Mouse (Mus musculus) midbrain, embryonic 12.5 days (tissue): ENCODE results near the gene Gmcl1. TPM values are rescaled to one million over a fixed set of nuclear protein-coding genes. Genes with fewer than 3 reads are reported as not detected.

ENCODE experiments used
- ATAC-seq: fragments of 200-750 bp; cut with Nextera tagmentation; 2 replicates; pipeline ENCODE4 v1.8.0; 2017; ENCODE audit warnings: low read depth, moderate TSS enrichment, moderate library complexity; ENCODE audit not compliant: low FRiP score
- H3K27ac ChIP-seq: fragments of 300-500 bp; sonication (generic); replicated peaks from 2 replicates; pipeline ENCODE4 v1.5.1; 2016; ENCODE audit warnings: mild to moderate bottlenecking
- H3K27me3 ChIP-seq: fragments of 300-500 bp; sonication (generic); 2 replicates; pipeline ENCODE4 v1.6.1; 2016; ENCODE audit warnings: mild to moderate bottlenecking
- H3K36me3 ChIP-seq: fragments of 300-500 bp; sonication (generic); 2 replicates; pipeline ENCODE4 v1.6.1; 2016
- H3K4me1 ChIP-seq: fragments of 300-500 bp; sonication (generic); 2 replicates; pipeline ENCODE4 v1.6.1; 2016
- H3K4me2 ChIP-seq: fragments of 300-500 bp; sonication (generic); replicated peaks from 2 replicates; pipeline ENCODE4 v1.6.1; 2016; ENCODE audit warnings: mild to moderate bottlenecking, moderate library complexity
- H3K4me3 ChIP-seq: fragments of 300-500 bp; sonication (generic); 2 replicates; pipeline ENCODE4 v1.5.1; 2016; ENCODE audit warnings: mild to moderate bottlenecking
- H3K9ac ChIP-seq: fragments of 300-500 bp; sonication (generic); replicated peaks from 2 replicates; pipeline ENCODE4 v1.6.1; 2016; ENCODE audit warnings: mild to moderate bottlenecking, moderate library complexity
- H3K9me3 ChIP-seq: fragments of 300-500 bp; sonication (generic); 2 replicates; pipeline ENCODE4 v1.6.1; 2016; ENCODE audit warnings: mild to moderate bottlenecking
- WGBS: fragments of 180-500 bp; shearing (Covaris S2); methylation state at CpG from one replicate; pipeline ENCODE4 v1.1.7; 2016; 5-methylcytosine and 5-hydroxymethylcytosine counted together
- polyA plus RNA-seq: library from polyadenylated mRNA; unstranded; fragments of >200 nt; fragmentation: Nextera tagmentation; extraction: Ambion mirVana; gene quantifications from 2 replicates; pipeline ENCODE4 v1.2.1, GENCODE M21; 2016

The Gmcl1 gene
- polyA plus RNA-seq, 1 experiment from 2014 or later = 50.8 TPM

GRCm38 (mm10) chr6:86678341-86678740, 54.8 kb downstream of the Gmcl1 start:
- 85% methylated on average over 6 of the region's 6 CpGs for WGBS

GRCm38 (mm10) chr6:86670873-86671272, 62.3 kb downstream of the Gmcl1 start:
- Histone ChIP-seq H3K9me3 (no peaks in the 10 kb centered on the region), H3K4me2 (no peak overlapping the region), H3K9ac (no peak overlapping the region), H3K4me3 (no peak overlapping the region), H3K36me3 (peaks cover 35% of the 10 kb centered on the region), H3K27ac (peak overlapping the region; percentile 36; the same call in 1 of the 2 replicates), H3K4me1 (peaks cover 24% of the 10 kb centered on the region), H3K27me3 (no peaks in the 10 kb centered on the region)
- ATAC-seq = no peak
- WGBS = 16% methylated on average over 2 of the region's 2 CpGs

More at GRCm38 (mm10) chr6:86678341-86678740, 54.8 kb downstream of the Gmcl1 start:
- no peak overlapping the region for H3K9ac ChIP-seq
- ATAC-seq = no peak
- no peak overlapping the region for H3K27ac ChIP-seq
- H3K27me3 ChIP-seq = no peaks in the 10 kb centered on the region
- no peak overlapping the region for H3K4me3 ChIP-seq
- no peaks in the 10 kb centered on the region for H3K9me3 ChIP-seq
- H3K4me2 ChIP-seq = no peak overlapping the region
- H3K4me1 ChIP-seq = peaks cover 5% of the 10 kb centered on the region
- H3K36me3 ChIP-seq = peaks cover 86% of the 10 kb centered on the region

GRCm38 (mm10) chr6:86669240-86669727, 63.9 kb downstream of the Gmcl1 start:
- under 1% methylated on average over 24 of the region's 37 CpGs for WGBS
- H3K27ac ChIP-seq = peak overlapping the region; percentile 60
- H3K27me3 ChIP-seq = no peaks in the 10 kb centered on the region

GRCm38 (mm10) chr6:86668580-86669239, 64.5 kb downstream of the Gmcl1 start, which contains the start of gene Mxd1:
Gene Mxd1, minus strand, starts transcription at chr6:86669161.
- Histone ChIP-seq H3K4me3 (peak within 1 kb of the TSS; percentile 95), H3K36me3 (peaks cover 20% of the 10 kb centered on the region), H3K9me3 (no peaks in the 10 kb centered on the region), H3K4me2 (peak within 1 kb of the TSS; percentile 95), H3K27ac (peak within 1 kb of the TSS; percentile 76), H3K9ac (peak within 1 kb of the TSS; percentile 86), H3K4me1 (peaks cover 24% of the 10 kb centered on the region), H3K27me3 (no peaks in the 10 kb centered on the region)
- ATAC-seq = no peak
- under 1% methylated on average over 63 of the region's 76 CpGs for WGBS

More at GRCm38 (mm10) chr6:86669240-86669727, 63.9 kb downstream of the Gmcl1 start:
- H3K9ac ChIP-seq = 0 out of 2 replicates have a peak overlapping the region, but pooled peaks have one; percentile 37
- peak overlapping the region; percentile 77 for H3K4me2 ChIP-seq
- peak; percentile 100 for ATAC-seq
- H3K9me3 ChIP-seq = no peaks in the 10 kb centered on the region
- H3K36me3 ChIP-seq = peaks cover 23% of the 10 kb centered on the region
- peaks cover 24% of the 10 kb centered on the region for H3K4me1 ChIP-seq
- H3K4me3 ChIP-seq = peak overlapping the region; percentile 95

GRCm38 (mm10) chr6:86667061-86667460, 66.1 kb downstream of the Gmcl1 start:
- 90% methylated on average over 10 of the region's 10 CpGs for WGBS
- Histone ChIP-seq H3K9me3 (no peaks in the 10 kb centered on the region), H3K4me3 (no peak overlapping the region), H3K4me1 (peaks cover 24% of the 10 kb centered on the region), H3K27me3 (no peaks in the 10 kb centered on the region), H3K36me3 (peaks cover 16% of the 10 kb centered on the region), H3K9ac (0 out of 2 replicates have a peak overlapping the region, but pooled peaks have one; percentile 15), H3K4me2 (peak overlapping the region; percentile 95; the same call in 1 of the 2 replicates), H3K27ac (no peak overlapping the region)
- ATAC-seq = no peak

GRCm38 (mm10) chr6:86665560-86666307, 67.4 kb downstream of the Gmcl1 start:
- H3K27me3 ChIP-seq = no peaks in the 10 kb centered on the region
- H3K9ac ChIP-seq = no peak overlapping the region
- H3K4me2 ChIP-seq = no peak overlapping the region
- no peak overlapping the region for H3K27ac ChIP-seq
- no peaks in the 10 kb centered on the region for H3K9me3 ChIP-seq
- ATAC-seq = no peak
- no peak overlapping the region for H3K4me3 ChIP-seq
- H3K4me1 ChIP-seq = peaks cover 24% of the 10 kb centered on the region
- WGBS = 89% methylated on average over 17 of the region's 17 CpGs
- peaks cover 23% of the 10 kb centered on the region for H3K36me3 ChIP-seq

GRCm38 (mm10) chr6:86665076-86665475, 68.1 kb downstream of the Gmcl1 start:
- Histone ChIP-seq H3K9ac (no peak overlapping the region), H3K4me1 (peaks cover 24% of the 10 kb centered on the region), H3K27ac (no peak overlapping the region), H3K27me3 (no peaks in the 10 kb centered on the region), H3K9me3 (no peaks in the 10 kb centered on the region), H3K36me3 (peaks cover 26% of the 10 kb centered on the region), H3K4me2 (no peak overlapping the region), H3K4me3 (no peak overlapping the region)
- ATAC-seq = no peak
- 87% methylated on average over 5 of the region's 5 CpGs for WGBS

GRCm38 (mm10) chr6:86660161-86660877, 72.9 kb downstream of the Gmcl1 start:
- H3K9me3 ChIP-seq = no peaks in the 10 kb centered on the region
- no peaks in the 10 kb centered on the region for H3K27me3 ChIP-seq
- no peaks in the 10 kb centered on the region for H3K4me1 ChIP-seq
- no peak for ATAC-seq
- no peak overlapping the region for H3K27ac ChIP-seq
- WGBS = 80% methylated on average over 9 of the region's 9 CpGs
- H3K4me3 ChIP-seq = no peak overlapping the region
- H3K36me3 ChIP-seq = peaks cover 42% of the 10 kb centered on the region
- no peak overlapping the region for H3K9ac ChIP-seq
- H3K4me2 ChIP-seq = no peak overlapping the region

GRCm38 (mm10) chr6:86658501-86658900, 74.7 kb downstream of the Gmcl1 start:
- Histone ChIP-seq H3K4me2 (no peak overlapping the region), H3K27ac (no peak overlapping the region), H3K9me3 (no peaks in the 10 kb centered on the region), H3K9ac (no peak overlapping the region), H3K4me1 (no peaks in the 10 kb centered on the region), H3K4me3 (no peak overlapping the region), H3K27me3 (no peaks in the 10 kb centered on the region), H3K36me3 (peaks cover 45% of the 10 kb centered on the region)
- ATAC-seq = no peak
- 85% methylated on average over 3 of the region's 3 CpGs for WGBS

- no peak overlapping the region for H3K4me3 ChIP-seq
- H3K4me1 ChIP-seq = no peaks in the 10 kb centered on the region
- peaks cover 60% of the 10 kb centered on the region for H3K36me3 ChIP-seq
- 78% methylated on average over 9 of the region's 9 CpGs for WGBS
- no peak overlapping the region for H3K27ac ChIP-seq
- no peak for ATAC-seq
- no peaks in the 10 kb centered on the region for H3K27me3 ChIP-seq
- no peak overlapping the region for H3K9ac ChIP-seq
- H3K9me3 ChIP-seq = no peaks in the 10 kb centered on the region
- H3K4me2 ChIP-seq = no peak overlapping the region
These were observed 78.8 kb downstream of the Gmcl1 start for GRCm38 (mm10) chr6:86654270-86654916.

GRCm38 (mm10) chr6:86653026-86653425, 80.2 kb downstream of the Gmcl1 start:
- no peak overlapping the region for H3K4me2 ChIP-seq
- peaks cover 62% of the 10 kb centered on the region for H3K36me3 ChIP-seq
- no peaks in the 10 kb centered on the region for H3K4me1 ChIP-seq
- no peak overlapping the region for H3K4me3 ChIP-seq
- no peak for ATAC-seq
- H3K27me3 ChIP-seq = no peaks in the 10 kb centered on the region
- H3K9me3 ChIP-seq = no peaks in the 10 kb centered on the region
- 91% methylated on average over 6 of the region's 6 CpGs for WGBS
- no peak overlapping the region for H3K27ac ChIP-seq
- no peak overlapping the region for H3K9ac ChIP-seq
